Mouse (Mus musculus) spleen, adult 2 months (tissue): ENCODE measurements around the gene Krt80.

Source experiments
- CTCF ChIP-seq: fragments of 200-500 bp; IDR thresholded peaks from 2 replicates; pipeline ENCODE4 v1.5.1; 2011; ENCODE audit warnings: mild to moderate bottlenecking, inconsistent platforms; ENCODE audit not compliant: insufficient read depth, insufficient read length, insufficient replicate concordance; ENCODE audit errors: extremely low read depth
- POLR2A ChIP-seq: fragments of 200-500 bp; IDR thresholded peaks from 2 replicates; pipeline ENCODE4 v1.6.1; 2011; ENCODE audit warnings: low read depth, low read length, inconsistent platforms

GRCm38 (mm10) chr15:101410775-101411174, 40.8 kb upstream of the Krt80 start, which contains the start of gene Krt7:
- TF ChIP-seq POLR2A (no peak), CTCF (no peak)
